Mouse (Mus musculus): Measurements from ENCODE around the gene Tssk3. TPM values are rescaled to one million over a fixed set of nuclear protein-coding genes. Genes with fewer than 3 reads are reported as not detected.

Tssk3 gene
- polyA plus RNA-seq, 1 experiment: not detected

DNA sequence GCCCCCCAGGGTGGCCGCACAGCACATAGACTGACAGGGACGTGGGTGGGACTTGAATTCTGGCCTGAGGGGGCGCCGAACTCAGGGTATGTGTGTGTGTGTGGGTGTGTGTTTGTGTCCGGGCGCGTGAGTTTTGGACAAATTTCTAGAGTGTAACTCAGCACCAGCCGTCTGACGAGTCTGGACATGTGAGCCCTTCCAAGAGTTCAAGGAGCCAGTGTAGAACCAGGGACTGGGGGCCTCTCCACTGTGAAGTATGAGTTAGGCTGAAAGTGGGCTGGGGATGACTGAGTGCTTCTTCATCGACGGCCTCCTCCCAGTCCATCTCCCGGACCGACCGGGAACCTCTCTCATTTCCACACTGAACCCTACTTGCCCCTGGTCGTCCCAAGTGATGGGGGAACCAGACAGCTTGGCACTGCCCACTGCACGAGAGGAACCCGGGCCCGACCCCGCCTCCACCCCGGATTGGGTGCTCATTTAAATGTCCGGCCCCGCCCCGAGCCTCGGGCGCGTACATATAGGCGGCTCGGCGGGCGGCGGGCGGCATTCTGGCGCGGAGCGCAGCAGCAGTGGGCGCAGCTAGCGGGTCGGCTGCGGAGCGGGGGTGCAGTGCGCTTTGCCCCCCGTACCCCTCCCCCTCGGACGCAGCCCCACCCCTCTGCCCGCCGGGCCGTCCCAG is 22.4 kb upstream of the Tssk3 start, which contains the start of gene Marcksl1:
Marcksl1 (plus strand) TSS at position 496 of the 682 bp plus-strand sequence.
- H3K4me1 ChIP-seq: peaks cover 23% of the 10 kb centered on the region
- TF ChIP-seq FLI1 (IDR thresholded peaks at IDR 0.05; ENCODE audit: low read length): no peak
- H3K9me3 ChIP-seq: no peaks in the 10 kb centered on the region
- peaks cover 21% of the 10 kb centered on the region for H3K36me3 ChIP-seq (replicated peaks; ENCODE audit: low read length)
- H3K27me3 ChIP-seq (replicated peaks): peaks cover 56% of the 10 kb centered on the region
- H3K4me3 ChIP-seq (replicated peaks): peak within 1 kb of the TSS; percentile 91

DNA sequence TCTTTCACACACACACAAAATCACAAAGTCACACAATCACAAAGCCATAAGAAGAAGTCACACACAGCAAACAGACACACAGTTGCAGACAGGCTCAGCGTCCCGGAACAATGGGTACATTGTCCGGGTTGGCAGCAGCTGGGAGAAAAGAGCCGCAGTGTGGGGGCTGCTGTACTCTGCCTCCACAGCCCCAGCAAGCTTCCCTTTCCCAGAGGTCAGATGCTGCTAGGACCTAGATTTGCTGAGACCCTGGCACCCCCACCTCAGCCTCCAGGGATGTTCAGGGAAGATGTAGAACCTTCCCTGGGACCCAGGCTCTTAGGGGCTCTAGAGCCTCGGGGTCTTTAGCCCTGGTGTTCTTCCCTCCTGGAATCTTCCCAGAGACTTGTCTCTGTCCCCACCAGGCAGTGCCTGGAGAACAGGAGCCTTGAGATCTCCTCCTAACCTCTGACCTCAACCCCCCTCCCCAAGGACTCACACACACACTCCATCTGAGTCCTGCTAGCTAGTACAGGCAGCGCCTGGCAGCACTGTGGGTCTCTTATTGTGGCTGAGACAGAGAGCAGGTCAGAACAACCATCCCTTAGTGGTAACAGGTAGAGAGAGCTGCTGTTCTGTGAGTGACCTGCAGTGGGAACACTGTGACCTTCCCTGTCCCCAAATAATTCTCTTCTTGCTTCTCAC is 20.7 kb upstream of the Tssk3 start:
- Histone ChIP-seq H3K27me3 (replicated peaks) (peaks cover 68% of the 10 kb centered on the region), H3K4me1 (peaks cover 27% of the 10 kb centered on the region), H3K36me3 (replicated peaks; ENCODE audit: low read length) (peaks cover 4% of the 10 kb centered on the region), H3K9me3 (no peaks in the 10 kb centered on the region), H3K4me3 (replicated peaks) (no peak overlapping the region)
- no peak for TF ChIP-seq FLI1 (IDR thresholded peaks at IDR 0.05; ENCODE audit: low read length)
- no peak for TF ChIP-seq GATA1 (IDR thresholded peaks at IDR 0.05; ENCODE audit: borderline replicate concordance, low read length)

DNA sequence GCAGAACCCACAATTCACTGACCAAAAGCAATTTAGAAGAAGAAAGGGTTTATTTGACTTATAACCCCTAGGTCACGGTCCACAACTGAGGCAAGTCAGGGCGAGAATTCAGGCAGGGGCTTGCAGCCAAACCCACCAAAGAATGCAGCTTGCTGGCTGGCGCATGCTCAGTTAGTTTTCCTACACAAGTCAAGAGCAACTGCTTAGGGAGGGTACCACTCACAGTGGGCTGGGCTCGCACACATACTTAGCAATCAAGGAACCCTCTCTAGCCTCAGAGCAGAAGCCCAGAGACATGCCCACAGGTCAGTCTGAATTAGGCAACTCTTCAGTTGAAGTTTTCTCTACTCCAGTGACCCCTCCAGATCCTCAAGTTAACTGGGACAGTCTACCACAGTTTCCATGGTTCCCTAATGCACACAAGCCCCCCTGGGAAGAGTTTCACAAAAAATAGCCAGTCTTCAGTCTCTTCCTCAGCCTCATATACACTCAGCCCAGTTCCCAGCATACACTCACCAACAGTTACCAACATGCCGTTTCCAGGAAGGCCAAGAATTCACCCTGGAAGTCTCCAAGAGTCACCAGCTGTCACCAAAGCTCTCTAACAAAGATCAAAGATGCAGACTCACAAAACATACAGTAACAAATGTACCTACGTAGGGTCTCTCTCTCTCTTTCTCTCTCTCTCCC is 20.0 kb upstream of the Tssk3 start:
- H3K36me3 ChIP-seq (replicated peaks; ENCODE audit: low read length): peaks cover 1% of the 10 kb centered on the region
- H3K4me3 ChIP-seq (replicated peaks): no peak overlapping the region
- H3K4me1 ChIP-seq: peaks cover 27% of the 10 kb centered on the region
- no peak for TF ChIP-seq FLI1 (IDR thresholded peaks at IDR 0.05; ENCODE audit: low read length)
- no peak for TF ChIP-seq GATA1 (IDR thresholded peaks at IDR 0.05; ENCODE audit: borderline replicate concordance, low read length)
- H3K9me3 ChIP-seq: no peaks in the 10 kb centered on the region
- H3K27me3 ChIP-seq (replicated peaks): peaks cover 70% of the 10 kb centered on the region

DNA sequence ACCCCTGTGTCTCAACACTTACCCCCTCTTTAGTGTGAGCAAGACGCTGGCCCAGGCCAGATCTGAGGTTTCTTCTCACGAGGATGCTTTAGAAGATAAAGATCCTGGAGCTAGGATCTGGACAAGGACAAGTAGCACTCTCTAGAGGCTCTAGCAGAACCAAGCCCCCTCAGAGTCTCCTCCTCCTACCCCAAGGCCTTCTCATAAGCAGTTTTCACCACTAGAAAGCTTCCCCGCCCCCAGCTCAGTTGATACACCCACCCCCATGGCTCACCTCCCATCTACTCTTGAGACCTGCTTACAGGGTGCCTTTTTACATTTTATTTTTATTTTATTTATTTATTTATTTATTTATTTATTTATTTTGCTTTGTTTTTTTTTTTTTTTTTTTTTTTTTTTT is 18.8 kb upstream of the Tssk3 start:
- H3K36me3 ChIP-seq (replicated peaks; ENCODE audit: low read length): no peaks in the 10 kb centered on the region
- peaks cover 32% of the 10 kb centered on the region for H3K4me1 ChIP-seq
- no peak for TF ChIP-seq GATA1 (IDR thresholded peaks at IDR 0.05; ENCODE audit: borderline replicate concordance, low read length)
- no peak for TF ChIP-seq FLI1 (IDR thresholded peaks at IDR 0.05; ENCODE audit: low read length)
- H3K9me3 ChIP-seq: no peaks in the 10 kb centered on the region
- peaks cover 76% of the 10 kb centered on the region for H3K27me3 ChIP-seq (replicated peaks)
- H3K4me3 ChIP-seq (replicated peaks): no peak overlapping the region

DNA sequence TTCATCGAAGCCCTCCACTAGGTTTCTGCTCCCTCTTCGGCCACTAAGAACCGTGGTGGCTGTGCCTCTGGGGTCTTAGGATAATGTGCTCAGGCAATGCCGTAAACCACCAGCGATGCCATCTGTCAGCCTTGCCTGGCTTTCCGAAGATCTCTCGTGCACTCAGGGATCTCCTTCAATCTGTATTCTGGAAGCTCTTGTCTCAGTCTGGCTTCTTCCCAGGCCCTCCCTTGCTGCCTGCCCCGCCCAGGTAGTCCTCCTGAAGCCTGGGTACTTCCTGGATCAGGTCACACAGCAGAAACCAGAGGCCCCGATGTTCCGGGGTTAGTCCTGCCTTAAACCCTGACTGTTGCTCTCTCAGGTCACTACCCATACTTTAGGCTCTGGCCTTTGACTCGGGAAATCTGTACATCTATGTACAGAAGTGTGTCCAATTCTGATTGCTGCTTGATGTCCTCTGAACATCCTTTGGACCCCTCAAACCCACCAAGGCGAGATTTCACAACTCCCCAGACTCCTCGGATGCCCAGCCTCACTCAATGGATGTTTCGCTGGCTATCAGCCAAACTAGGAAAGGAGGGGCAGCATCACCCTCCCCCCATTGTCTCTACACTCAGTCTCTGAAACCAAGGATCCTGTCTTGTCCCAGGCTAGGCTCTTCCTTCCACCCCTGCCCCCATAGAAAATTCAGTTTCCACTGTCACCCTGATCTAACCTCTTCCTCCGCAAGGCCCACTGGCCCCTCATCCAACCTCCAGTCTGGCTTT is 18.2 kb upstream of the Tssk3 start:
- peaks cover 70% of the 10 kb centered on the region for H3K27me3 ChIP-seq (replicated peaks)
- no peaks in the 10 kb centered on the region for H3K9me3 ChIP-seq
- H3K4me3 ChIP-seq (replicated peaks): no peak overlapping the region
- TF ChIP-seq FLI1 (IDR thresholded peaks at IDR 0.05; ENCODE audit: low read length) (no peak), GATA1 (IDR thresholded peaks at IDR 0.05; ENCODE audit: borderline replicate concordance, low read length) (no peak)
- peaks cover 32% of the 10 kb centered on the region for H3K4me1 ChIP-seq
- H3K36me3 ChIP-seq (replicated peaks; ENCODE audit: low read length): no peaks in the 10 kb centered on the region

DNA sequence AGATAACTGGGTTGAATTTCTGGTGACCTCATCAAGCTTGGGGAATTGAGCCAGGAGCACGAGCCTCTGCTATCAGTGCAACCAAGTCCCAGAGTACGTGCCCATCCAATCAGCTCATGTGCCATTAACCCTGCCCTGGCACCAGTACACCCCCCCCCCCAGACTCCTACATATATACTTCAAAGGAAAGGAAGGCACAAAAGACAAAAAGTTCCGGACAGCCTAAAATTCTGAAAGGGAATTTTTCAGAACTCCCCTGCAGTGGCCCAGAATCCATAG is 17.4 kb upstream of the Tssk3 start:
- Histone ChIP-seq H3K4me3 (replicated peaks) (no peak overlapping the region), H3K4me1 (peaks cover 32% of the 10 kb centered on the region), H3K27me3 (replicated peaks) (peaks cover 62% of the 10 kb centered on the region), H3K36me3 (replicated peaks; ENCODE audit: low read length) (no peaks in the 10 kb centered on the region), H3K9me3 (no peaks in the 10 kb centered on the region)
- no peak for TF ChIP-seq FLI1 (IDR thresholded peaks at IDR 0.05; ENCODE audit: low read length)
- no peak for TF ChIP-seq GATA1 (IDR thresholded peaks at IDR 0.05; ENCODE audit: borderline replicate concordance, low read length)

DNA sequence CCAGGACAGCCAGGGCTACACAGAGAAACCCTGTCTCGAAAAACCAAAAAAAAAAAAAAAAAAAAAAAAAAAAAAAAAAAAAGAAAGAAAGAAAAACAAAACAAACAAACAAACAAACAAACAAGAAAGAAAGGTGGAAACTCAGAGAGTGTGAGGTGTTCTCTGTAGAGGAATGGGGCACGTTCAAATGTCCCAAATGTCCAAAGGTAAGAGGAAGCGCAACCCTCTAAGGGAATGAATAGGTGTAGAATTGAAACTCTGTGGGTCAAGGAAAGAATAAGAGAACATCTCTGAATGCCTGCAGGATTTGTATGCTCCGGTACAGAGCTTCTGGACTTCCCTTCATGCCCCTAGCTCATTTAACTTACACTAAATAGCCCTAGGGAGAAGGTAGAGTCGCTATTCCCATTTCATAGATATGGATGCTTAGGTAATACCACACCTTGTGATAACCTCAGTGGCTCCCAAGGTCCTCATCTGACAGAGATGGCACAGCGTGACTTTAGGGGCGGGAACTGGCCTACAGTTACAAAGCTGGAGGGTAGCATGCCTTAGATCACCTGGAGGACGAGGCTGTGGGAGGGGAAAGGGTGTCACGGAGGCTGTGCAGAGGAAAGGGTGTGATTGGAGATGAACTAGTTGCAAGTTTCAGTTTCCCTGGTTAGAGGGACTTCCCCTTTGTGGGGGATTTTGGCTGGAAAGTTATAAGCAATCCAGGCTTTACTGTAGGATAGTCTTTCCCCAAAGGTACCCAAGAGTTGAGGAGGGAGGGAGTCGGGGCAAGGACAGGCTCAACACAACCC is 16.8 kb upstream of the Tssk3 start:
- peak overlapping the region; percentile 74 for H3K4me3 ChIP-seq (replicated peaks)
- H3K9me3 ChIP-seq: no peaks in the 10 kb centered on the region
- no peaks in the 10 kb centered on the region for H3K36me3 ChIP-seq (replicated peaks; ENCODE audit: low read length)
- peaks cover 58% of the 10 kb centered on the region for H3K27me3 ChIP-seq (replicated peaks)
- TF ChIP-seq GATA1 (IDR thresholded peaks at IDR 0.05; ENCODE audit: borderline replicate concordance, low read length) (no peak), FLI1 (IDR thresholded peaks at IDR 0.05; ENCODE audit: low read length) (no peak)
- H3K4me1 ChIP-seq: peaks cover 35% of the 10 kb centered on the region

DNA sequence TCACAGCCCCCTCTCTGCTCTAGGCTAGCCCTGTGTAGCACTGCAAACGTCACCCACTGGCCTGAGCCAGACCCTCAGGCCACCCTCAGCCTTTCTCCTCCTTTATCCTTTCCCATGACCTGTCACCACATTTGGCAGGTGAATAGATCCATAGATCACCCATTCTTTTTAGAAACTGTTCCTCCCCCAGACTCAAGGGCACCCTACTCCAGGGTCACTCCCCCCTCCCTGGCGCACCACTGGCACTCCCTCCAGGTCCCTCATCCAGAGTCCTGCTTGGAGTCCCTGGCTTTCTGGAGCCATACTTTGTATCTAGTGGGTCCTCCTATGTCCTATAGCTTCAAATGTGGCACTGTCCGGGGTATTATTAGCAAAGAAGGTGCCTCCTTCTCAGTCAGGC is 14.7 kb upstream of the Tssk3 start:
- Histone ChIP-seq H3K27me3 (replicated peaks) (peaks cover 40% of the 10 kb centered on the region), H3K36me3 (replicated peaks; ENCODE audit: low read length) (no peaks in the 10 kb centered on the region), H3K4me1 (peaks cover 55% of the 10 kb centered on the region), H3K9me3 (no peaks in the 10 kb centered on the region), H3K4me3 (replicated peaks) (no peak overlapping the region)
- TF ChIP-seq FLI1 (IDR thresholded peaks at IDR 0.05; ENCODE audit: low read length) (no peak), GATA1 (IDR thresholded peaks at IDR 0.05; ENCODE audit: borderline replicate concordance, low read length) (no peak)

DNA sequence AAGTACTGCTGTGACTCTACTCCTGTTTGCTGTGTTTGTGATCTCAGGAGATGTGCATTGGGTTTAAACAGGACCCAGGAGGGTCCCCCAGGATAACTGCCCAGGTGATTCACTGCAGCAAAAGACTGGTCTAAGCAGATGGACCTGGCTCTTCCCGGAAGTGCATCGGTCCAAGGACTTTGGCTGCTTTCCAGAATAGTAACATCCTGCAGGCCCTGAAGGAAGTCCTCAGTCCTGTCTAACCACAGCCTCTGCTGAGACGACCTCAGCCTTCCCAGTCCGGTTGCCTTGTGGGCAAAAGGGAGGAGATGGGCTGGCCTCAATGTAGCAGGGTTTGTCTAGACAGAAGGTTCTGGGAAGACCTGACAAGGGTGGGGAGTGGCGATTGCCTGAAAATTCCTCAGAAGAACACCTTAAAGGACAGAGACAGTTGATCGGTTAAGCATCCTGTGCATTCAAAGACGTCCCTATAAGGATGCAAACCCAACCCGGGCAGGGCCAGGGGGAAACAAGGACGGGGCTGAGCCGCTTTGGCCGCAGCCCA is 12.2 kb upstream of the Tssk3 start:
- peaks cover 69% of the 10 kb centered on the region for H3K4me1 ChIP-seq
- H3K9me3 ChIP-seq: no peaks in the 10 kb centered on the region
- H3K27me3 ChIP-seq (replicated peaks): peaks cover 35% of the 10 kb centered on the region

More for the DNA sequence above, 12.2 kb upstream of the Tssk3 start:
- no peaks in the 10 kb centered on the region for H3K36me3 ChIP-seq (replicated peaks; ENCODE audit: low read length)
- TF ChIP-seq FLI1 (IDR thresholded peaks at IDR 0.05; ENCODE audit: low read length) (no peak), GATA1 (IDR thresholded peaks at IDR 0.05; ENCODE audit: borderline replicate concordance, low read length) (no peak)
- H3K4me3 ChIP-seq (replicated peaks): peak overlapping the region; percentile 51

Data from megakaryocyte, embryonic 14.5 days (primary cell).